Mouse (Mus musculus) C2C12 (cell line): ENCODE data around the gene P2rx2. TPM values are rescaled to one million over a fixed set of nuclear protein-coding genes. Genes with fewer than 3 reads are reported as not detected.
A peak's percentile ranks its signal among the peaks of the same experiment; 100 is the strongest.

ENCODE experiments used
- H3K27me3 ChIP-seq: one replicate; pipeline ENCODE4 v1.6.1; 2011; ENCODE audit not compliant: control insufficient read depth, insufficient read depth, insufficient read length
- H3K36me3 ChIP-seq: one replicate; pipeline ENCODE4 v1.6.1; 2011; ENCODE audit not compliant: control insufficient read depth, insufficient read depth
- H3K4me3 ChIP-seq: one replicate; pipeline ENCODE4 v1.5.1; 2011; ENCODE audit warnings: mild to moderate bottlenecking, control low read depth; ENCODE audit not compliant: poor library complexity, insufficient read depth, severe bottlenecking
- H3K79me2 ChIP-seq: one replicate; pipeline ENCODE4 v1.6.1; 2011; ENCODE audit not compliant: control insufficient read depth, insufficient read depth
- H3K79me3 ChIP-seq: one replicate; pipeline ENCODE4 v1.6.1; 2011; ENCODE audit warnings: low read depth, control low read depth
- H3ac ChIP-seq: one replicate; pipeline ENCODE3; 2011; ENCODE audit warnings: low read depth; ENCODE audit not compliant: control insufficient read depth, insufficient read length
- CEBPB ChIP-seq: IDR thresholded peaks from one replicate; pipeline ENCODE4 v1.6.1; 2011; ENCODE audit warnings: low read depth, mild to moderate bottlenecking, control low read depth, moderate library complexity
- CTCF ChIP-seq: IDR thresholded peaks from one replicate; pipeline ENCODE4 v1.5.1; 2011; ENCODE audit not compliant: control insufficient read depth, insufficient read depth, insufficient read length
- FOSL1 ChIP-seq: IDR thresholded peaks from one replicate; pipeline ENCODE4 v1.8.0; 2011; ENCODE audit warnings: mild to moderate bottlenecking, low read length; ENCODE audit not compliant: poor library complexity, insufficient read depth, severe bottlenecking
- MAX ChIP-seq: IDR thresholded peaks from one replicate; pipeline ENCODE4 v1.6.1; 2011; ENCODE audit warnings: mild to moderate bottlenecking, control low read depth
- MYOD1 ChIP-seq: IDR thresholded peaks from one replicate; pipeline ENCODE4 v1.6.1; 2011; ENCODE audit warnings: low read depth; ENCODE audit not compliant: control insufficient read depth, insufficient read length
- MYOG ChIP-seq: IDR thresholded peaks from one replicate; pipeline ENCODE4 v1.6.1; 2011; ENCODE audit not compliant: control insufficient read depth, insufficient read length; ENCODE audit errors: extremely low read depth
- USF1 ChIP-seq: IDR thresholded peaks from one replicate; pipeline ENCODE4 v1.6.1; 2011; ENCODE audit warnings: low read depth, mild to moderate bottlenecking, control low read depth, moderate library complexity
- polyA plus RNA-seq: library from polyadenylated mRNA; unstranded; fragments of >200 nt; fragmentation: generic; extraction: Trizol; gene quantifications from one replicate; pipeline ENCODE4 v1.2.1, GENCODE M21; 2012; ENCODE audit warnings: missing spikeins

Gene P2rx2
- polyA plus RNA-seq, 1 experiment = 0.09 TPM

GRCm38 (mm10) chr5:110354716-110355115 is 11.7 kb upstream of the P2rx2 start:
- H3K4me3 ChIP-seq = no peak overlapping the region
- no peaks in the 10 kb centered on the region for H3K79me2 ChIP-seq
- no peaks in the 10 kb centered on the region for H3K27me3 ChIP-seq
- H3K79me3 ChIP-seq = no peaks in the 10 kb centered on the region
- TF ChIP-seq CTCF = peak; percentile 25
- TF ChIP-seq USF1 = no peak
- H3ac ChIP-seq = no peak overlapping the region
- H3K36me3 ChIP-seq = no peaks in the 10 kb centered on the region

GRCm38 (mm10) chr5:110347006-110347405 is 4.0 kb upstream of the P2rx2 start:
- no peaks in the 10 kb centered on the region for H3K36me3 ChIP-seq
- TF ChIP-seq MYOD1 = no peak
- no peak for TF ChIP-seq MYOG
- TF ChIP-seq CTCF = no peak
- no peak for TF ChIP-seq FOSL1
- TF ChIP-seq MAX = no peak
- TF ChIP-seq CEBPB = no peak
- TF ChIP-seq USF1 = no peak

GRCm38 (mm10) chr5:110345553-110345952 is 2.5 kb upstream of the P2rx2 start:
- no peaks in the 10 kb centered on the region for H3K36me3 ChIP-seq
- no peak overlapping the region for H3K4me3 ChIP-seq
- no peaks in the 10 kb centered on the region for H3K27me3 ChIP-seq
- H3K79me2 ChIP-seq = no peaks in the 10 kb centered on the region
- no peaks in the 10 kb centered on the region for H3K79me3 ChIP-seq
- no peak overlapping the region for H3ac ChIP-seq
- no peak for TF ChIP-seq MYOD1
- no peak for TF ChIP-seq CEBPB
- no peak for TF ChIP-seq MAX
- no peak for TF ChIP-seq MYOG
- TF ChIP-seq FOSL1 = no peak
- no peak for TF ChIP-seq CTCF

More at GRCm38 (mm10) chr5:110347006-110347405, 4.0 kb upstream of the P2rx2 start:
- H3K4me3 ChIP-seq = no peak overlapping the region
- no peaks in the 10 kb centered on the region for H3K79me3 ChIP-seq
- H3K79me2 ChIP-seq = no peaks in the 10 kb centered on the region
- H3ac ChIP-seq = no peak overlapping the region
- no peaks in the 10 kb centered on the region for H3K27me3 ChIP-seq

- Histone ChIP-seq H3K4me3 (no peak within 1 kb of the TSS), H3K36me3 (peaks cover 5% of the 10 kb centered on the region), H3K79me2 (no peaks in the 10 kb centered on the region), H3K79me3 (no peaks in the 10 kb centered on the region), H3K27me3 (no peaks in the 10 kb centered on the region), H3ac (no peak within 1 kb of the TSS)
- TF ChIP-seq FOSL1 (no peak), MAX (no peak), USF1 (no peak), MYOD1 (no peak), CTCF (no peak), CEBPB (no peak), MYOG (no peak)
Measured at GRCm38 (mm10) chr5:110344524-110344923, 1.5 kb upstream of the P2rx2 start, which contains the start of gene Lrcol1. Gene Lrcol1 (plus strand): TSS chr5:110344730.

GRCm38 (mm10) chr5:110338792-110339191 is 4.2 kb downstream of the P2rx2 start:
- no peak overlapping the region for H3ac ChIP-seq
- peaks cover 56% of the 10 kb centered on the region for H3K36me3 ChIP-seq
- TF ChIP-seq MYOG (no peak), CTCF (no peak), MYOD1 (no peak), FOSL1 (no peak), USF1 (no peak), MAX (no peak), CEBPB (no peak)
- H3K4me3 ChIP-seq = no peak overlapping the region
- no peaks in the 10 kb centered on the region for H3K79me2 ChIP-seq
- H3K79me3 ChIP-seq = no peaks in the 10 kb centered on the region
- no peaks in the 10 kb centered on the region for H3K27me3 ChIP-seq

DNA sequence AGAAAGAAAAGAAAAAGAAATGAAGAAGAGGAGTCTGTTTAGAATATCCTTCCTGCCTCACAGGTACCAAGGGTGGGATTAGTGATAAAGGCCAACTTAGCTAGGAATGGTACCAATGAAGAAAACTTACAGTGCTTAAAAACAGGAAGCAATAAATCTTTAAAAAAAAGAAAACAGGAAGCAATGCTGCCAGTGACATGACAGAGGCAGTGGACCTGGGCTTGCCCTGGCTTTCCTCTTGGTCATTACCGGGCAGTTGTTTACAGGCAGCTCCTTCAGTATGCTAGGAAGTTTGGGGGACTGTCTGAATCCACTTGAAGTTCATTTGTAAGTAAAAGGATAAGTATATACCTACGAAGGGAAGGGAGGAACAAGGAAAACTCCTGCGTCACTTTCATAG is 12.5 kb downstream of the P2rx2 start:
- Histone ChIP-seq H3K4me3 (no peak overlapping the region), H3K79me2 (no peaks in the 10 kb centered on the region), H3K27me3 (no peaks in the 10 kb centered on the region), H3K79me3 (no peaks in the 10 kb centered on the region), H3K36me3 (peaks cover 73% of the 10 kb centered on the region), H3ac (no peak overlapping the region)
- TF ChIP-seq USF1 (no peak), FOSL1 (no peak), MAX (no peak), MYOG (no peak), CEBPB (no peak), CTCF (no peak), MYOD1 (no peak)
